Mouse (Mus musculus) retina, embryonic 14.5 days (tissue): ENCODE data around the gene Srsf1.

ENCODE experiments used
- DNase-seq: peaks from one replicate; pipeline ENCODE4 v3.0.0-alpha.2; 2015; ENCODE audit warnings: low spot score

Gene Srsf1

GRCm38 (mm10) chr11:88046944-88047794, at the start of gene Srsf1:
Srsf1 (plus strand) TSS chr11:88047373.
- peak; percentile 99 for DNase-seq

DNA sequence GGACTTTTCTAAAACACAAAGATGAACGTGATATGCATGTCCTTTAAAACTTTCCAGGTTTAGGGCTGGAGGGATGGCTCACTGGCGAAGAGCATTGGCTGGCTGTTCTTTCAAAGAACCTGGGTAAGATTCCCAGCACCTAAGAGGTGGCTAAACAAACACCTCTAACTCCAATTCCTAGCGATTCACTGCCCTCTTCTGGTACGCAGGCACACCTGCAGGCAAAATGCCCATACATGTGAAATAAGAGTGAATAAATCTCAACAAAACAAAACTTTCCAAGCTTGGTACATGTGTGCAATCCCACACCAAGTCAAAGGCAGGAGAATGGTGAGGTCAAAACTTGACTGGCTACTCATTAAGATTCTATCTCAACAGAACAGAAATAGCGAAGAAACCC, 47.4 kb upstream of the Srsf1 start:
- DNase-seq = no peak

- DNase-seq = no peak
Observed at GRCm38 (mm10) chr11:88002738-88003137, 44.4 kb upstream of the Srsf1 start.

DNA sequence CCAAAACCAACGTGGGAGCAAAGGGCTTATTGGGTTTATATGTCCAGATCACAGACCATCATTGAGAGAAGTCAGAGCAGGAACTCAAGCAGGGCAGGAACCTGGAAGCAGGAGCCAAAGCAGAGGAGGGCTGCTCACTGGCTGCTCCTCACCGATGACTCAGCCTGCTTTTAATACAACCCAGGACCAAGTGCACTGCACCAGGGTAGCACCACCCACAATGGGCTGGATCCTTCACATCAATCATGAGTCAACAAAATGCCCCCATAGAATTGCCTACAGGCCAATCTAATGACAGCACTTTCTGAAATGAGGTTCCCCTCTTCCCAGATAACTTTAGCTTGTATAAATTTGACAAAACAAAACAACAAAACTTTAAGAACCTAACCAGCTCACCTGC, 43.0 kb upstream of the Srsf1 start:
- DNase-seq = no peak

DNA sequence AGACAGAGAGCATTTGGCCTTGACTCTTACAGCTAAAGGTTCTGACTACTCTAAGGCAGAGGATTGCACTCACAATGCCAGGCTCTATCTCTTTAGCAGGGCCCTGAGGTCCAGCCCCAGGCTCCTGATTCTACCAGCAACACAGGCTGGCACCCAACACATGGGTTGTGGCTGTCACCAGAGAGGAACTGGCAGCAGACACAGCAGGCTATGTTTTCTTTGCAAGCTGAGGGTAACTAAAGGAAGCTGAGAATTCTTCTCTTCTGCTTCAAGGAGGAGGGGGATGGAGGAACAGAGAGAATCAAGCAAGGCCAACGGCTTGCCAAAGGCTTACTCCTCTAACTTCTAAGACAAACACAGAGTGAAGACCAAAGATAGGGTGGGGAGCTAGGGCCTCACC, 38.5 kb upstream of the Srsf1 start:
- DNase-seq = no peak

- peak; percentile 24 for DNase-seq
Observed at GRCm38 (mm10) chr11:88009542-88010190, 37.5 kb upstream of the Srsf1 start.

DNA sequence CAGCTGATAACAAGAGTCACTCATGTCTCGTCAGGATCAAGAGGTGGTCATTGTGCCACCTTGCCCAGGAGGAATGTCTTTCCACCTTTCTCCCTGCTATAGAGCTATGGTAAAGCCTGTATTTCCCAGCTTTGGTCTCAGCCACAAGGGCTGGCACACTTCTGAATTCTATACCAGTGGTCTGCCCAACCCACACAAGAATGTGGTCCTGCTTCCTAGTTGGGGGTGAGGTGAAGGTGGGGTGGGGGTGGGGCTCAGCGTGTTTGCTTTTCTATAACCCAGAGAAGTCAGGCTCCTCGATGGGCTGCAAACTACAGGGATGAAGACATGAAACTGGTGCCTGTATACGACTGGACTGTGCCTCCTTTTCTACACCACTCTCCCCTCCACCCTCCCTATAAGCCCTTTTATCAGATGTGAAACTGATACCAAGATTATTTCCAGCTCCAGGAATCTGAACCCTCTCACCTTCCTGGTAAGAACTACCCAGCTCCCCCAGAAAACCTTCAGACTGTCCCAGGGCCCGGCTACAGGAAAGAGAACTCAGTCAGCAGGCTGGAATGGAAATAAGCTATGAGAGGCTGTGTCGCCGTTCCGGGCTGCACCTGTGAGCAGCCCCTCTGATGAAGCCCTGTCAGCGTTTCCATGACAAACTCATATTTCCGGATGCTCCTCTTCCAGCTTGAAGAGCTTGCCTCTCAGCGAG, 35.8 kb upstream of the Srsf1 start:
- no peak for DNase-seq

GRCm38 (mm10) chr11:88011914-88012419, 35.2 kb upstream of the Srsf1 start:
- DNase-seq = no peak

- DNase-seq = no peak
Observed at GRCm38 (mm10) chr11:88012621-88013244, 34.4 kb upstream of the Srsf1 start.

DNA sequence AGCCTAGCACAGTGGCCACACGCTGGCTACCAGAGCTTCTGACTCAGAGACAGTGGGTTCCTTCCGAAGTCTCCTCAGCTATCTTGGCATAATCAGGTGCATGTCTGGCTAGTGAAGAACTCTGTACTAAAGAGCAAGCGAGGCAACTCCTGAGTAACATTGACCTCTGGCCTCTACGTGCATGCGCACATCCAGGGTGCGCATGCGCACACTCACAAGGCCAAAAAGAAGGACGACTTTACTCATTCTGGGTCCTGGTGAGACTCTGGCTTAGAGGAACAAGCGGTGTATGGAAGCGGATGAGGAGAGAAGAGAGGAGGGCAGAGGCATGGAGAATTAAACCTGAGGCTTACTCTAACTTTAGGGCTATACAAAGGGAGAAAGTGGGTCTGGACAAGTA, 33.5 kb upstream of the Srsf1 start:
- no peak for DNase-seq

GRCm38 (mm10) chr11:88015161-88015560, 32.0 kb upstream of the Srsf1 start:
- no peak for DNase-seq

DNA sequence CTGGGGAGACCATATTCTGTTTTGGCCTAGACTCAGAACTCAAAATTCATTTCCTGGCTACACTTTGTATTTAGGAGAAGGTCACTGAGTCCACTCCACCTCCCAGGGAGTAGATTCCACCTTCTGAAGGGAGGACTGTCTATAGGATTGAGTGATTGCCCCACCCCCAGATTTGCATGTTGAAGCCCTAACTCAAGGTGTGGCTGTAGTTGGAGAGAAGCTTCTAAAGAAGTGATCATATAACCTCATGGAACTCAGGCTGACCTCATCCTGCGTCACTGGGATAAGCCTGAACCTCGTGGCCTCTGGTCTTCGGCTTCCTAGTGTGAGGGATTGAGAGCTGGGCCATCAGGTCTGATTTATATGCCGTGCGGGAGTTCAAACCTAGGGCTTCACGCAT, 31.4 kb upstream of the Srsf1 start:
- DNase-seq = no peak

DNA sequence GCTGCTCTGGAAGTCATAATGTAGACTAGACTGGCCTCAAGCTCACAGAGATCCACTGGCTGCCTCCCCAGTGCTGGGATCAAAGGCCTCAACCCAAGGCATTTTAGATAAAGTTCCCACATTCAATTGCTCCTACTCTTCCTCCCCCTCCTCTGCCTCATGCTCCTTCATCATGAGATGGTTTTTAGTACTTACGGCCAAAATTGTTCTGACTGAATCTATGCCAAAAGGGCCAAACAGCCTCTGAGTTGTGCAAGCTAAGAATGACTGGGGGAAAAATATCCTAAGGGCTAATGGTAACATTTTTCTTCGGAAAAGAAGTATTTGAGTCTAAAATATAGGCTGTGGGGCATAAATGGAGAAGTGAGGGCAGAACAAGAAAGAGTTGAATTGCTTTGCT, 23.2 kb upstream of the Srsf1 start:
- DNase-seq = no peak

DNA sequence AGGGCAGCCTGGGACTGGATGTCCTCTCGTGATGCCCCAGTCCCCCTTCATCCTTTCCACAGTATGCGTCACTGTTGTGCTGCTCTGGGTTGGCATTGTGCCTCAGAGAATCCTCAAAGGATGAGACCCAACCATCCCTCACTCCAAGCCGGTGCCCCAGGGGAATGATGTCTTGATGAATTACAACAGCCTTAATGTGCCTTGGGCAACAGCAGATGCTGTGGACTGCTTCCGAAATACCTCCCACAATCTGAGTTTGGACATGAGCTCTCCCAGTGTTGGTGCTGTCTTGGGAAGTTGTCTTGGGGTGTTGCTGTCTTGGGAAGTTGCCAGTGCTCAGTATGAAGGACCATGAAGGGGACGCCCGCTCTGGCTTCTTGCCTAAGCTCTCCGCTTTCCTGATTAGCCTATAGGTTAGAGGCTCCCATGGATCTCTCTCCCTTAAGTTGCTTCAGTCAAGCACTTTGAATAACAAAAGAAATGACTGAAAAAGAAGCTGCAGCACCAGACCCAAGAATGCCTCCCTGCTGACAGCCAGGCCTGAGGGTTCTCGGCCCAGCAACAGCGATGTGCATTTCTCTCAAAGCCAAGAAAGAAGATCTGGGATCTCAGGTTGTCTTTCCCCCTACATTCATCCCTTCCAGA, 19.7 kb upstream of the Srsf1 start:
- DNase-seq = no peak

DNA sequence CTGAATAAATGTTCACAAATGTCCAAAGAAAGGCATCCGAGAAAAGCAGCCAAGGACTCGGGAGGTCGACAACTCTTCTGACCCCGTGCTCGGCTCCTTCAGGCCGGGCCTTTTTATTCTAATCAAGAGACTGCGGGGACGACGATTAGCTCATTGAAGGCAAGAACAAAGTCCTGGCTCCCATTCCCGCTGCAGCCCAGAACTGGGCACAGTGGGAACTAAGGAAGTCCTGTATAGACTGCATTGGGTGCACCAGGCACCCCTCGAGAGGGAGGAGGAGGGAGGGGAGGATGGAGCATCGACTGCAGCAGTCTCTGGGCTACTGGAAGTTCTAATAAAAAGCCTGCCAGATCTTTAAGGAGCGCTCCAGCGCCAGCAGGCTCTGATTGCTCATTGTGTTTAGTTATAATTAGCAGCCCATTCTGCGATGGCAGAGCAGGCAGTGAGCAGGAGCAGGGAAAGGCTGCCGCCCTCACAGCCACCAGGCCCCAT, 18.9 kb upstream of the Srsf1 start:
- DNase-seq = peak; percentile 30

GRCm38 (mm10) chr11:88030219-88030618, 17.0 kb upstream of the Srsf1 start:
- no peak for DNase-seq

DNA sequence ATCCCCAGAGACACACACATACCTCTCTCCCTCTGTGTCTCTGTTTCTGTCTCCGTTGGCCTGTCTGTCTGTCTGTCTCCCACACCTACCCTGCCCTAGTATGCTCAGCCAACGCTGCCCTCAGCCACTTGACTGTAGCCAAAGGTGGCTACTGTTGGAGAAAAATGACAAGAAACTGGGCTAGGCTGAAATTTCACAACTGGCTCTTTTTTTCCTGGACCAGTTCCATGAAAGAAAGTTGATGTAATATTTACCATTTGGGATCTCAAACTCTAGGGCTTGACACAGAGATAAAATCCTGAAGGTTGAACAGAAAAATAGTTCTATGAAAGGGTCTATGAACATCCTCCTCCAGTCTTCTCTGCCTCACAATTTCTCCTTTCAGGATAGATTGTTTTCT, 16.3 kb upstream of the Srsf1 start:
- no peak for DNase-seq

DNA sequence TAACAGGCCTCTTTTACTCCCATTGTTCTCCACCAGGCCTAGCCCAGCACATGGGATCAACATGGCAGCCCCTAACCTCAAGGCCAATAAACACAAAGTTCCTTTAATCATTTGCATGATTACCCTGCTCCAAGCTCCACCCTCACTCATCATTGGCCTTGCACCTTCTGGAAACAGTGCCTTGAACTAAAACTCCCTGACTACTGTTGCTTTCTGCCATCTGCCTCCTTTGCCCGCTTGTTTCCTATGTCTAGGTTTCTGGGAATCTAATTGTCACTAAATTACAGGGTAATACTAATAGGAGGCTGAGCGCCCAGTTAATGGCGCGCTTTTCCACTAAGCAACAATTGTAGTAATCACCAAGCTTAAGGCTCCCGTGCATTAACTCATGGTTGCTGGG, 15.4 kb upstream of the Srsf1 start:
- no peak for DNase-seq

GRCm38 (mm10) chr11:88035970-88036369, 11.2 kb upstream of the Srsf1 start:
- DNase-seq = no peak

- no peak for DNase-seq
Observed at GRCm38 (mm10) chr11:88036761-88037251, 10.4 kb upstream of the Srsf1 start.

DNA sequence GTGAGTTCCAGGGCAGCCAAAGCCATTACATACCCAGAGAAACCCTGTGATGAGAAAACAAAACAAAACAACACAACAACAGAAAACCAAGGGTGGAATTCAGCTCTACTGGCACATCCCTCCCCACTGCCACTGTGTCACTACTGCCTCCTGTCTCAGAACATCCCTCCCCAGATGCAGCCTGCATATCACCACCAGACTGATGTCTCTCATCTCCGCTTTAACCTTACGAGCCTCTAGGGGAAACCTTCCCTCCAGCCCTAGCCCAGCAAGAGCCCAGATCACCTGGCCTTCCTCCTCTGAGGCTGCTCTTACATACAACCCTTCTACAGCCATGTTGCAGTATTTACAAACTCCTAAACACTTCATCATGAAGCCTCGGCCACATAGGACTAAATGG, 9.8 kb upstream of the Srsf1 start:
- no peak for DNase-seq
